Mouse (Mus musculus) spleen, adult 2 months (tissue): ENCODE data around the gene Dab2ip.

ENCODE experiments used
- CTCF ChIP-seq: fragments of 200-500 bp; IDR thresholded peaks from 2 replicates; pipeline ENCODE4 v1.5.1; 2011; ENCODE audit warnings: mild to moderate bottlenecking, inconsistent platforms; ENCODE audit not compliant: insufficient read depth, insufficient read length, insufficient replicate concordance; ENCODE audit errors: extremely low read depth
- POLR2A ChIP-seq: fragments of 200-500 bp; IDR thresholded peaks from 2 replicates; pipeline ENCODE4 v1.6.1; 2011; ENCODE audit warnings: low read depth, low read length, inconsistent platforms

DNA sequence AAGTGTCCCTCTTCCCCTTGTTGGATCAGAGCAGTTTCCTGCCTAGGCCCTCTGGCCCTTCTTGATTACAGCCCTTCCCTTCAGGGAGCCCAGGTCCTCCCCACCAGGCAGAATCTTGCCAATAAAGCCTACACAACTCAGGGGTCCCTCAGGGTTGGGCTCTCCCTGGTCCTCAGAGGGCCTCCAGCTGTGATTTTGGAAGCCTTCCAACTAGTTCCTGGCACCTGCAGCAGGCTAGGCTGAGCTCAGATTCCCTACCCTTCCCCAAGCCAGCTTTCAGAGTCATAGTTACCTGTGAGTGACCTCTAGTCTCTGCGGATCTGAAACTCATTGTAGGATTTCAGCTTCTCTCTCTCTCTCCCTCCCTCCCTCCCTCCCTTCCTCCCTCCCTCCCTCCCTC is 47.1 kb upstream of the Dab2ip start:
- TF ChIP-seq CTCF, result no peak
- no peak for TF ChIP-seq POLR2A
